Mouse (Mus musculus) bone marrow macrophage, adult 2 months (primary cell): ENCODE data around the gene Sema4d.

ENCODE experiments used
- CTCF ChIP-seq: IDR thresholded peaks from 2 replicates; pipeline ENCODE4 v1.5.1; 2012; ENCODE audit warnings: low read depth, mild to moderate bottlenecking, low read length, moderate library complexity
- POLR2A ChIP-seq: IDR thresholded peaks from 2 replicates; pipeline ENCODE4 v1.6.1; 2012; ENCODE audit warnings: mild to moderate bottlenecking, low read depth, low read length, borderline replicate concordance

GRCm38 (mm10) chr13:51743855-51744254 lies 49.7 kb downstream of the Sema4d start:
- TF ChIP-seq POLR2A = no peak
- no peak for TF ChIP-seq CTCF
